ENCODE assay signal across 17 mouse cellular contexts in genomic region chr6:30332262-30332661, GRCm38 (mm10). TPM values are rescaled to one million over a fixed set of nuclear protein-coding genes. Genes with fewer than 3 reads are reported as not detected.
DNase-seq lines count a peak whose midpoint lies in the region; ATAC-seq and TF ChIP-seq lines count a peak whose summit lies in the region.
"Had no signal": no experiment of that assay in that cellular context is flagged by ENCODE, and none has a peak within 500 bp of the region (broad histone marks: within the 10 kb centered on the region; RNA-seq: fewer than 3 reads in every experiment).

No protein-coding gene starts in this region.

- no peak for ATAC-seq in midbrain, embryonic 11.5 days (ENCODE audit: low FRiP score)
- 0 out of 2 replicates have a peak, but pooled peaks have one; percentile 41 for ATAC-seq in intestine, embryonic 16.5 days
- ATAC-seq: hindbrain, embryonic 16.5 days had no signal

- H3K36me3 ChIP-seq in kidney, adult 2 months (ENCODE audit: control insufficient read depth, insufficient read depth, low read length) = no peaks in the 10 kb centered on the region
- no peaks in the 10 kb centered on the region for H3K36me3 ChIP-seq in midbrain, embryonic 11.5 days (ENCODE audit: control insufficient read depth, insufficient read depth, low read length)
- no peaks in the 10 kb centered on the region for H3K36me3 ChIP-seq in midbrain, embryonic 10.5 days
- no peaks in the 10 kb centered on the region for H3K36me3 ChIP-seq in intestine, embryonic 16.5 days (ENCODE audit: control insufficient read depth, insufficient read depth, low read length)
- H3K36me3 ChIP-seq: limb, embryonic 10.5 days; liver, embryonic 13.5 days; neural tube, embryonic 13.5 days had no signal

- peak; percentile 24 for DNase-seq in kidney, adult 2 months
- no peak for DNase-seq in kidney, adult 8-10 months
- peak; percentile 66 for DNase-seq in midbrain, embryonic 11.5 days (ENCODE audit: low spot score, missing footprints)
- no peak for DNase-seq in midbrain, embryonic 10.5 days (ENCODE audit: low spot score)
- DNase-seq in cerebellum, adult 9-11 months = no peak
- DNase-seq in layer of hippocampus, adult 9-11 months = no peak
- DNase-seq in retina, postnatal 1 day = no peak
- DNase-seq: cerebellum, adult 11-12 months; gastrocnemius, postnatal 14 days; liver, embryonic 13.5 days had no signal

- no peak overlapping the region for H3K27ac ChIP-seq in kidney, adult 2 months (ENCODE audit: insufficient read depth, low read depth, low read length)
- no peak overlapping the region for H3K27ac ChIP-seq in midbrain, embryonic 11.5 days (ENCODE audit: low read depth, low read length)
- no peak overlapping the region for H3K27ac ChIP-seq in midbrain, embryonic 10.5 days (replicated peaks)
- H3K27ac ChIP-seq in intestine, embryonic 16.5 days (ENCODE audit: low read length) = no peak overlapping the region
- H3K27ac ChIP-seq: limb, embryonic 10.5 days; liver, embryonic 13.5 days; neural tube, embryonic 13.5 days had no signal

- 52% methylated on average over 4 of the region's 4 CpGs for WGBS in kidney, adult 2 months
- WGBS in midbrain, embryonic 11.5 days = 71% methylated on average over 4 of the region's 4 CpGs
- WGBS in midbrain, embryonic 10.5 days = 83% methylated on average over 4 of the region's 4 CpGs
- WGBS in intestine, embryonic 16.5 days = 54% methylated on average over 4 of the region's 4 CpGs

- no peak overlapping the region for H3K9ac ChIP-seq in midbrain, embryonic 11.5 days (ENCODE audit: low read length)
- H3K9ac ChIP-seq in intestine, embryonic 16.5 days (ENCODE audit: low read depth, low read length) = no peak overlapping the region
- H3K9ac ChIP-seq: liver, embryonic 13.5 days; neural tube, embryonic 13.5 days had no signal

- H3K4me1 ChIP-seq in kidney, adult 2 months (ENCODE audit: control insufficient read depth, insufficient read depth, low read length) = no peaks in the 10 kb centered on the region
- H3K4me1 ChIP-seq in midbrain, embryonic 11.5 days (ENCODE audit: control insufficient read depth, insufficient read depth, low read length) = no peaks in the 10 kb centered on the region
- 0 out of 2 replicates have a peak, but pooled peaks cover 5% of the 10 kb centered on the region for H3K4me1 ChIP-seq in midbrain, embryonic 10.5 days
- H3K4me1 ChIP-seq in intestine, embryonic 16.5 days (ENCODE audit: control insufficient read depth, insufficient read depth, low read length) = no peaks in the 10 kb centered on the region
- H3K4me1 ChIP-seq: neural tube, embryonic 13.5 days had no signal

- no peak for TF ChIP-seq CTCF in kidney, adult 2 months (conservative IDR thresholded peaks at IDR 0.05; ENCODE audit: insufficient read depth, insufficient read length, low read depth, low read length)

- no peak for TF ChIP-seq POLR2A in kidney, adult 2 months (IDR thresholded peaks at IDR 0.05; ENCODE audit: low read depth, low read length)

- H3K4me2 ChIP-seq in midbrain, embryonic 11.5 days = no peak overlapping the region
- H3K4me2 ChIP-seq in intestine, embryonic 16.5 days (ENCODE audit: low read depth, low read length) = no peak overlapping the region
- H3K4me2 ChIP-seq: heart, embryonic 11.5 days; liver, embryonic 13.5 days; neural tube, embryonic 13.5 days had no signal

- no peak overlapping the region for H3K4me3 ChIP-seq in kidney, adult 2 months (ENCODE audit: insufficient read depth, low read depth, low read length)
- no peak overlapping the region for H3K4me3 ChIP-seq in midbrain, embryonic 11.5 days (ENCODE audit: low read depth, low read length)
- no peak overlapping the region for H3K4me3 ChIP-seq in midbrain, embryonic 10.5 days
- H3K4me3 ChIP-seq in intestine, embryonic 16.5 days (ENCODE audit: low read length) = no peak overlapping the region
- H3K4me3 ChIP-seq: erythroblast, embryonic 14.5 days; limb, embryonic 10.5 days; liver, embryonic 13.5 days; megakaryocyte, embryonic 14.5 days; neural tube, embryonic 13.5 days had no signal

- H3K9me3 ChIP-seq in midbrain, embryonic 11.5 days (ENCODE audit: control insufficient read depth, low read length) = no peaks in the 10 kb centered on the region
- no peaks in the 10 kb centered on the region for H3K9me3 ChIP-seq in midbrain, embryonic 10.5 days (replicated peaks)
- no peaks in the 10 kb centered on the region for H3K9me3 ChIP-seq in intestine, embryonic 16.5 days (ENCODE audit: control insufficient read depth, low read length)
- H3K9me3 ChIP-seq: limb, embryonic 10.5 days; liver, embryonic 13.5 days; megakaryocyte, embryonic 14.5 days; neural tube, embryonic 13.5 days had no signal

- H3K27me3 ChIP-seq in kidney, adult 2 months (replicated peaks; ENCODE audit: control insufficient read depth, insufficient read depth, low read length) = no peaks in the 10 kb centered on the region
- H3K27me3 ChIP-seq in midbrain, embryonic 11.5 days (ENCODE audit: control insufficient read depth, insufficient read depth, low read length) = no peaks in the 10 kb centered on the region
- no peaks in the 10 kb centered on the region for H3K27me3 ChIP-seq in midbrain, embryonic 10.5 days (ENCODE audit: low read depth, poor library complexity, severe bottlenecking)
- H3K27me3 ChIP-seq in intestine, embryonic 16.5 days (replicated peaks; ENCODE audit: control insufficient read depth, insufficient read depth, low read length) = no peaks in the 10 kb centered on the region
- H3K27me3 ChIP-seq: megakaryocyte, embryonic 14.5 days; neural tube, embryonic 13.5 days had no signal

RNA-seq across cellular contexts. Expression of gene Ube2h, which starts 27.9 kb away (rescaled TPM):
- polyA plus RNA-seq in kidney, adult 2 months (2012; rRNA removed) = 35.1 and 38.3 TPM in 2 replicates
- 52.3 and 53.6 TPM in 2 replicates for polyA plus RNA-seq in midbrain, embryonic 11.5 days (2014; fragmentation: Nextera tagmentation; extraction: Ambion mirVana)
- 29.0 and 35.1 TPM in 2 replicates for polyA plus RNA-seq in midbrain, embryonic 10.5 days (2016; fragmentation: Nextera tagmentation; extraction: Ambion mirVana)
- polyA plus RNA-seq in intestine, embryonic 16.5 days (2015; fragmentation: Nextera tagmentation; extraction: Ambion mirVana) = 30.2 and 30.7 TPM in 2 replicates

RNA-seq across cellular contexts. Expression of gene Zc3hc1, which starts 58.6 kb away (rescaled TPM):
- polyA plus RNA-seq in kidney, adult 2 months (2012; rRNA removed) = 11.0 and 12.0 TPM in 2 replicates
- polyA plus RNA-seq in midbrain, embryonic 11.5 days (2014; fragmentation: Nextera tagmentation; extraction: Ambion mirVana) = 75.4 and 76.8 TPM in 2 replicates
- 76.3 and 83.7 TPM in 2 replicates for polyA plus RNA-seq in midbrain, embryonic 10.5 days (2016; fragmentation: Nextera tagmentation; extraction: Ambion mirVana)
- polyA plus RNA-seq in intestine, embryonic 16.5 days (2015; fragmentation: Nextera tagmentation; extraction: Ambion mirVana) = 38.0 and 38.8 TPM in 2 replicates

Comparison
In these comparisons a context has a peak if more than half of its experiments do, and no peak if none do; other contexts are left out.
1. DNase-seq: peak in kidney, adult 2 months (single experiment) and midbrain, embryonic 11.5 days (single experiment); none in kidney, adult 8-10 months (0 of 2), midbrain, embryonic 10.5 days (single experiment), cerebellum, adult 9-11 months (single experiment), layer of hippocampus, adult 9-11 months (single experiment) and retina, postnatal 1 day (single experiment).